Mouse (Mus musculus): ENCODE measurements around the gene Gpr182.
A peak's percentile ranks its signal among the peaks of the same experiment; 100 is the strongest.

Gene Gpr182

DNA sequence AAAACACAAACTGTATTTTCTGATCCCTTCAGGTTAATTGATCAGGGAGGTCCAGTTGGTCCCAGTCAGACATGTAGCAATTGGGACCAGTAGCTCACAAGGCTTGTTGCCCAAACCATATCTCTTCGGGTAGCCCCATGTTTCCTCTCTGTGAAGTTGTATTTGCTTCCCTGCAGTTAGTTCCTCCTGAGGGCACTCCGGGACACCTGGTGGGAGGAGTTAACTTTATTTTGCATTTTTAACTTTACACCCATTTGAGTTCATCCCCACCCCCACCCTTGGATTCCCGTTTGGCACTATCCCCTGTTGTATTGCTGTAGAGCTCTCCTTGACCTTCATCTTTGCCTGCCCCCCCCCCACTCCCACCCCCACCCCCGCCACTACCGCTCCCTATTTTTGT is 5.6 kb downstream of the Gpr182 start:
- peaks cover 97% of the 10 kb centered on the region for H3K4me1 ChIP-seq (replicated peaks; ENCODE audit: low read depth, low read length)
- peaks cover 9% of the 10 kb centered on the region for H3K27me3 ChIP-seq (ENCODE audit: insufficient read depth, low read length)
- TF ChIP-seq POU5F1 (IDR thresholded peaks at IDR 0.05; ENCODE audit: borderline replicate concordance, low read length) (no peak), NANOG (IDR thresholded peaks at IDR 0.05; ENCODE audit: borderline replicate concordance, low read length) (no peak), CTCF (conservative IDR thresholded peaks at IDR 0.05; ENCODE audit: low read length) (no peak)
- H3K9me3 ChIP-seq (ENCODE audit: low read length), result no peaks in the 10 kb centered on the region
- peak overlapping the region; percentile 41 for H3K4me3 ChIP-seq (replicated peaks; ENCODE audit: low read length)
- peaks cover 59% of the 10 kb centered on the region for H3K36me3 ChIP-seq (ENCODE audit: insufficient read depth, low read length)

DNA sequence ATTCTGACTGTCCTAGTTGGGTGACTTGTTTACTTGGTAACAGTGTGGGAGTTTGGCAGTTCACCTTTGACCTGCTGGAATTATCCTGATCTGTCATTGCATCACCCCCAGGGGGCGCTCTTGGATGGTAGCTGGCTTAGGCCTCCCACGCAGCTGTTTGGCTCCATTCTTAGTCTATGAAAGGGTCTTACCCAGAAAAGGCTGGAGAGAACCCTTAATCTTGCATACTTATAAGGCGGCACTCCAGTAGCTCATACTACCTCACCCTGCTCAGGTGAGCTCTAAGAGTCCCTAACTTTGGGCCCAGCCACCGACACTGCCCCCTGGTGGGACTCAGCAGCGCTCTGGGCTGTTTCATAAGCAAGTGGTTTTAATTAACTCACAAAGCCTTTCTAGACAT is 6.9 kb downstream of the Gpr182 start:
- H3K9me3 ChIP-seq (ENCODE audit: low read length), result no peaks in the 10 kb centered on the region
- TF ChIP-seq POU5F1 (IDR thresholded peaks at IDR 0.05; ENCODE audit: borderline replicate concordance, low read length) (no peak), CTCF (conservative IDR thresholded peaks at IDR 0.05; ENCODE audit: low read length) (peak; percentile 73), NANOG (IDR thresholded peaks at IDR 0.05; ENCODE audit: borderline replicate concordance, low read length) (no peak)
- peaks cover 92% of the 10 kb centered on the region for H3K4me1 ChIP-seq (replicated peaks; ENCODE audit: low read depth, low read length)
- H3K36me3 ChIP-seq (ENCODE audit: insufficient read depth, low read length), result peaks cover 59% of the 10 kb centered on the region
- no peak overlapping the region for H3K4me3 ChIP-seq (replicated peaks; ENCODE audit: low read length)
- peaks cover 6% of the 10 kb centered on the region; the same call in 1 of the 2 replicates for H3K27me3 ChIP-seq (ENCODE audit: insufficient read depth, low read length)

DNA sequence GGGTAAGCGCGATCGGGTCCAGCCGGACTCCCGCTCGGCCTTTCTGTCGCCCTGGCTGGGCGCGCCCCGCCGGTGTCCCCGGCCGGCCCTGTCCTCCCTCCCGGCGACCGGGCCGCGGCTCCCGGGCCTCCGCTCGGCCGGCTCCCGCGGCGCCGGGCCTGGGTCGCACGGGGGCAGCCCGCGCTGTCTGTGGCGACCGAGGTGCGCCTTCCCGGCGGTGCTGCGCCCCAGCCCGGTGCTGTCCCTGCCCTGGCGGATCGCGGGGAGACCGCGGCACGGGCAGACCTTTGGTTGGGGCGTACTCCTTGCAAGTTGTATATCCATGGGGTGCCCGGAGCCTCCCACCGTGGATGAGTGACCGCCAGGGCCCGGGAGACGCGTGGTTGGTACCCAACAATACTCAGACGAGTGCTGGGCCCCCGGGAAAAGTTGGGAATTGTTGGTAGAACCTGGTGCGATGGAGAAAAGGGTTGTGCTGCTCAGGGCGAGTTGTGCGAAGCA is 11.8 kb downstream of the Gpr182 start:
- Histone ChIP-seq H3K4me3 (replicated peaks; ENCODE audit: low read length) (peak overlapping the region; percentile 86), H3K4me1 (replicated peaks; ENCODE audit: low read depth, low read length) (peaks cover 53% of the 10 kb centered on the region), H3K36me3 (ENCODE audit: insufficient read depth, low read length) (peaks cover 35% of the 10 kb centered on the region), H3K9me3 (ENCODE audit: low read length) (peaks cover 8% of the 10 kb centered on the region), H3K27me3 (ENCODE audit: insufficient read depth, low read length) (peaks cover 10% of the 10 kb centered on the region; the same call in 1 of the 2 replicates)
- TF ChIP-seq POU5F1 (IDR thresholded peaks at IDR 0.05; ENCODE audit: borderline replicate concordance, low read length), result no peak
- no peak for TF ChIP-seq NANOG (IDR thresholded peaks at IDR 0.05; ENCODE audit: borderline replicate concordance, low read length)
- TF ChIP-seq CTCF (conservative IDR thresholded peaks at IDR 0.05; ENCODE audit: low read length), result no peak

DNA sequence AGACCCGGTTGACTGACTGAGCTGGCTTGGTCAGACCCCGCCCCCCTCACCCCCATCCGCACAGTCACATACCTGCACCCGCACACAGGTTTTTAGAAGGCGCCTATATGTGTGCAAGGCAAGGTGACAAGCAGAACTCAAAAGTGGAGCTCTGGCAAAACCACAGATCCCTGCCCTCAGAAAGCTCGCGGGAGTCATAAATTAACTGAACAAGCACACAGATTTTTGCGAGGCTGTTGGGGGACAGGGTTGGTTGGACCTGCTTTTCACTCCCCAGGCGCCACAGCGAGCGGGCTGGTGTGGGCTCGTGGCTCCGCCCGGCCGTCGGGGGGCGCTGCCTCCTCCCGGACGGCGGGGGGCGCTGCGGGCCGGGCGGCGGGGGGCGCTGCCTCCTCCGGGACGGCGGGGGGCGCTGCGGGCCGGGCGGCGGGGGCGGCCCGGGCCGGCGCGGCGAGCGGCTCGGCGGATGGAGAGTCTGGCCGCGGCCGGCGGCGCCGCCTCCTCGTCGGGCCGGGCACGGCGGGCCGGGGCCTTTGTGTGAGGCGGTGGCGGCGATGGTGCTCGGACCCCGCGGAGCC is 12.4 kb downstream of the Gpr182 start, which contains the start of gene Zbtb39:
Gene Zbtb39, plus strand, starts transcription at position 456 of the 578 bp plus-strand sequence.
- TF ChIP-seq POU5F1 (IDR thresholded peaks at IDR 0.05; ENCODE audit: borderline replicate concordance, low read length) (no peak), CTCF (conservative IDR thresholded peaks at IDR 0.05; ENCODE audit: low read length) (no peak), NANOG (IDR thresholded peaks at IDR 0.05; ENCODE audit: borderline replicate concordance, low read length) (no peak)
- peaks cover 10% of the 10 kb centered on the region for H3K9me3 ChIP-seq (ENCODE audit: low read length)
- H3K4me3 ChIP-seq (replicated peaks; ENCODE audit: low read length), result peak within 1 kb of the TSS; percentile 86
- H3K27me3 ChIP-seq (ENCODE audit: insufficient read depth, low read length), result peaks cover 10% of the 10 kb centered on the region; the same call in 1 of the 2 replicates
- peaks cover 31% of the 10 kb centered on the region for H3K36me3 ChIP-seq (ENCODE audit: insufficient read depth, low read length)
- H3K4me1 ChIP-seq (replicated peaks; ENCODE audit: low read depth, low read length), result peaks cover 48% of the 10 kb centered on the region

DNA sequence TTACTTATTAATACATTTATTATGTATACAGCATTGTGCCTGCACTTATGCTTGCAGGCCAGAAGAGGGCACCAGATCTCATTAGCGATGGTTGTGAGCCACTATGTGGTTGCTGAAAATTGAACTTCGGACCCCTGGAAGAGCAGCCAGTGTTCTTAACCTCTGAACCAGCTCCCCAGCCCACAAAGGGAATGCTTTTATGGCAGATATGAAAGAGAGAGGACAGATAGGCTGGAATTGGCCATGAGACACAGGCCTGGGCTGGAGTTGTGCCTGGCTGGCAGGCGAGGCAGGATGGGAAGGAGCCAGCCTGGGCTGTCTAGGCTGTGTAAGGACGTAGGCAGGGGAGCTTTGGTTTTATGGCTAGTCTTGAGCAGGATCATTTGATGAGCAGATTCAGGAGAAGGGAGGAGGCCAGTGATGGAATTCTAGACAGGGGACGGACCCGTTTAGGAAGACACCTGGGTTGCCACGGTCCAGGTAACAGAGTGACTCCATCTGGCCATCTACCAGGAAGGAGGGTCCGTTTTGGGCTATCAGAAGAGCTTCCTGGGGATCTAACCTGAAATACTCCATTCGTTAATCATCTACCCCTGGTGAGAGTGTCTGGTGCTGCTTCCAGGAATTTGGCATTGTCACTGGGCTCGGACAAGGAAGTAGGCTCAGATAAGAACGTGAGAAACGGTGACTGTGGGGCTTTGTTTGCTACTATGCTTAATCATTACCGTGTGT is 13.2 kb downstream of the Gpr182 start:
- peaks cover 10% of the 10 kb centered on the region; the same call in 1 of the 2 replicates for H3K27me3 ChIP-seq (ENCODE audit: insufficient read depth, low read length)

DNA sequence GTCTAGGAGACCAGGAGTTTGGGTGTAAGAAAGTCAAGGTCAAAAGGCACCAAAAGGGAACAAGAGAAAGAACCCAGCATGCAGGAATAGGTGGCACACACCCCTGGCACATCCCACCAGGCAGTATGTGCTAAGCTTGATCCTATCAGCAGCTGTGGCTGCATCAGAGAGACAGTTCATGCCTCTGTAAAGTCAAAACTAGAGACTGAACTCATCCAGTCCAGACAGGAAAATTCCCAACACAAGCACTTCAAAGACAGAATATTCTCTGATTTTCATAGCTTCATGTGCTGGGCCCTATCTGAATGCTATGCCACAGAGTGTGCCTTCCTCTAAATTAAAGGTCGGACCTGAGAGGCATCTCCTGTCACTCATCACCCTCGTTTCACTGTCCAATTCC is 14.0 kb downstream of the Gpr182 start:
- no peak overlapping the region for H3K4me3 ChIP-seq (replicated peaks; ENCODE audit: low read length)
- H3K36me3 ChIP-seq (ENCODE audit: insufficient read depth, low read length), result peaks cover 14% of the 10 kb centered on the region
- H3K4me1 ChIP-seq (replicated peaks; ENCODE audit: low read depth, low read length), result peaks cover 42% of the 10 kb centered on the region
- no peak for TF ChIP-seq NANOG (IDR thresholded peaks at IDR 0.05; ENCODE audit: borderline replicate concordance, low read length)
- TF ChIP-seq CTCF (conservative IDR thresholded peaks at IDR 0.05; ENCODE audit: low read length), result no peak
- TF ChIP-seq POU5F1 (IDR thresholded peaks at IDR 0.05; ENCODE audit: borderline replicate concordance, low read length), result no peak
- peaks cover 10% of the 10 kb centered on the region; the same call in 1 of the 2 replicates for H3K27me3 ChIP-seq (ENCODE audit: insufficient read depth, low read length)
- peaks cover 10% of the 10 kb centered on the region for H3K9me3 ChIP-seq (ENCODE audit: low read length)

More for the DNA sequence above, 13.2 kb downstream of the Gpr182 start:
- Histone ChIP-seq H3K4me1 (replicated peaks; ENCODE audit: low read depth, low read length) (peaks cover 46% of the 10 kb centered on the region), H3K36me3 (ENCODE audit: insufficient read depth, low read length) (peaks cover 22% of the 10 kb centered on the region), H3K9me3 (ENCODE audit: low read length) (peaks cover 10% of the 10 kb centered on the region), H3K4me3 (replicated peaks; ENCODE audit: low read length) (peak overlapping the region; percentile 86; the same call in 1 of the 2 replicates)
- no peak for TF ChIP-seq NANOG (IDR thresholded peaks at IDR 0.05; ENCODE audit: borderline replicate concordance, low read length)
- TF ChIP-seq POU5F1 (IDR thresholded peaks at IDR 0.05; ENCODE audit: borderline replicate concordance, low read length), result no peak
- peak; percentile 71 for TF ChIP-seq CTCF (conservative IDR thresholded peaks at IDR 0.05; ENCODE audit: low read length)

DNA sequence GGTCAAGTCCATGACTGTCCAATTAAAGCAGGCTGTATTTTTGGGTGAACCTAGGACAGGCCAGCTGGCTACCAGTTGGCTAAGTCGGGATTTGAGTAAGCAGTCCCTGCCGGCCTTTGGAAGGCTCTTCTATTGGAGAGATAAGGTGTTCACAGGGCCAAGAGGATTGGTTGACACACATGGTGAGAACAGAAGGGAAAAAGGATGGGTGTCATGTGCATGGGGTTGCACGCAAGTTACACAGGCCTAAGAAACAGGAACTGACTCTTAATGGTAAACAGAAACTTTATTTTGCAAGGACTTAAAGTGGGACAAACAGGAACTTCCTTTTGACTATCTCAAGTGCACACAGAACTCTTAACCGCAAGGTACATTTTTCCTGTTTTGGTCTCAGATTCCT is 14.6 kb downstream of the Gpr182 start:
- Histone ChIP-seq H3K4me1 (replicated peaks; ENCODE audit: low read depth, low read length) (peaks cover 35% of the 10 kb centered on the region), H3K36me3 (ENCODE audit: insufficient read depth, low read length) (peaks cover 8% of the 10 kb centered on the region), H3K4me3 (replicated peaks; ENCODE audit: low read length) (no peak overlapping the region), H3K27me3 (ENCODE audit: insufficient read depth, low read length) (peaks cover 10% of the 10 kb centered on the region; the same call in 1 of the 2 replicates), H3K9me3 (ENCODE audit: low read length) (peaks cover 10% of the 10 kb centered on the region)
- no peak for TF ChIP-seq CTCF (conservative IDR thresholded peaks at IDR 0.05; ENCODE audit: low read length)
- no peak for TF ChIP-seq NANOG (IDR thresholded peaks at IDR 0.05; ENCODE audit: borderline replicate concordance, low read length)
- TF ChIP-seq POU5F1 (IDR thresholded peaks at IDR 0.05; ENCODE audit: borderline replicate concordance, low read length), result no peak

DNA sequence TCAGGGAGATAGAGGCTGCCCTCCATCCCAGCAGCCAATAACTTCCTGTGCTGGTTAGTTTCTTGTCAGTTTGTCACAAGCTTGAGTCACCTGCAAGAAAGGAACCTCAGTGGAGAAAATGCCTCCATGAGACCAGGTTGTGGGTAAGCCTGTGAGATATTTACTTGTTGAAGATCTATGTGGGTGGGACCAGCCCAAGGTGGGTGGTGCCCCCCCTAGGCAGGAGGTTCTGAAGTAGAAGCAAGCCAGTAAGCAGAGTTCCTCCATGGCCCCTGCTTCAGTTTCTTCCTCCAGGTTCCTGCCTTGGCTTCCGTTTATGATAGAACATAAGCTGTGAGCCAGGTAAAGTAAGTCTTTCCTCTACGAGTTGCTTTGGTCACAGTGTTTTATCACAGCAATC is 15.3 kb downstream of the Gpr182 start:
- Histone ChIP-seq H3K9me3 (ENCODE audit: low read length) (peaks cover 10% of the 10 kb centered on the region), H3K4me3 (replicated peaks; ENCODE audit: low read length) (no peak overlapping the region), H3K36me3 (ENCODE audit: insufficient read depth, low read length) (peaks cover 2% of the 10 kb centered on the region), H3K27me3 (ENCODE audit: insufficient read depth, low read length) (peaks cover 10% of the 10 kb centered on the region; the same call in 1 of the 2 replicates), H3K4me1 (replicated peaks; ENCODE audit: low read depth, low read length) (peaks cover 32% of the 10 kb centered on the region)
- no peak for TF ChIP-seq CTCF (conservative IDR thresholded peaks at IDR 0.05; ENCODE audit: low read length)
- TF ChIP-seq POU5F1 (IDR thresholded peaks at IDR 0.05; ENCODE audit: borderline replicate concordance, low read length), result no peak
- TF ChIP-seq NANOG (IDR thresholded peaks at IDR 0.05; ENCODE audit: borderline replicate concordance, low read length), result no peak

All from E14TG2a.4 (cell line).